Mouse (Mus musculus) spleen, adult 10 weeks (tissue): ENCODE measurements around the gene Lsr. TPM values are rescaled to one million over a fixed set of nuclear protein-coding genes. Genes with fewer than 3 reads are reported as not detected.

ENCODE experiments used
- polyA plus RNA-seq: library from polyadenylated mRNA; stranded (reverse); fragments of 350-450 nt; fragmentation: Illumina TruSeq; extraction: RNeasy Lipid Tissue Mini Kit (QIAGEN cat#74804); gene quantifications from one replicate; pipeline ENCODE4 v1.2.3, GENCODE M21; 2015; ENCODE audit warnings: low replicate concordance; ENCODE audit not compliant: insufficient read depth

Gene Lsr
- 2.4 TPM for polyA plus RNA-seq

DNA sequence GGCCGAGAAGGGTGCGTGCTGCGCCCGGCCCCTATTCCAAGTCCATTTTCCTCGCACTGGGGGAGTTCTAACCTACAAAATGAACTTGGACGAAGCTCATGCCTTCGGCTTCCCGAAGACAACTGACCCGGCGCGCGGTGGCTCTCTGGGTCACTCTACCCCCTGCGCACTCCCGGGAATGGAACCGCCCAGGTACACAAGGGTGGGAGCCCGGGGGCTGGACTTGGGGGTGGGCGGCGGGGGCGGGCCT lies at the start of gene Lsr:
Gene Lsr, minus strand, starts transcription at position 214 of the 250 bp plus-strand sequence.

DNA sequence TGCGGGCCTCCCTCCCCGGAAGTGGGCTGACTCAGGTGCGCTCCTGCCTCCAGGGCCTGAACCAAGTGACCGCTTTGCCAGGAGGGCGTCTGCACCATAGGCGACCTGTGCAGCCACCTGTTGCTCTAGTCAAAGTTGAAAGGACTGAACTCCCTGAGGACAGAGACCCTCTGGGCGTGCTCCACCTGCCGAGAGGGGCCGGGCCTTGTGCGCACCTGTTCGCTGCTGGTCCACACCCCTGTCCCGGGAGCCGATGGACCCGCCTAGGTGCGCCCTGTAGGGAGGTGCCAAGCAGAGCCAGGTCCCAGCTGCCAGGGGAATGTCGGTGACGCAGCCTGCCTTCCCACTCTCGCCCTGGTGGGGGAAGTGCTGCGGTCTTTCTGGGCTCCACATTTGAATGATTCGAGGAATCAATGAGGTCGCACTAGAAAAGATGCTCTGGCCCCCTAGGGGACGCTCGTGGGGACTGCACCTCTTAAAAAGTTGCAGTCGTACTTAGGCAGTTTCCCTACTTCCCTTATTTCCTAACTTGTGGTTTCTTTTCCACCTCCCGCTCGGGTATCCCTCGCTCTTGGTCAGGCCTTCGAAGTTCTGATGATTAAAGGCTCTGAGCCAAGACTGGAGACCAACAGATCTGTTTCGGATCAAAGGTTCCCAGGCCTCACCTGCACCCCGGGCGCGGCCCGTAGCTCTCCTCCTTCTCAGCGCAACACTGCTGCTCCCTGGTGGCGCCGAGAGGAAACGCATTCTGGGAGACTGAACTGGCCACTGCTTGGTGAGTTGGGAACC lies 431 bp upstream of the Lsr start, which contains the start of gene Fam187b:
Gene Fam187b, plus strand, starts transcription at position 290 of the 789 bp plus-strand sequence.

DNA sequence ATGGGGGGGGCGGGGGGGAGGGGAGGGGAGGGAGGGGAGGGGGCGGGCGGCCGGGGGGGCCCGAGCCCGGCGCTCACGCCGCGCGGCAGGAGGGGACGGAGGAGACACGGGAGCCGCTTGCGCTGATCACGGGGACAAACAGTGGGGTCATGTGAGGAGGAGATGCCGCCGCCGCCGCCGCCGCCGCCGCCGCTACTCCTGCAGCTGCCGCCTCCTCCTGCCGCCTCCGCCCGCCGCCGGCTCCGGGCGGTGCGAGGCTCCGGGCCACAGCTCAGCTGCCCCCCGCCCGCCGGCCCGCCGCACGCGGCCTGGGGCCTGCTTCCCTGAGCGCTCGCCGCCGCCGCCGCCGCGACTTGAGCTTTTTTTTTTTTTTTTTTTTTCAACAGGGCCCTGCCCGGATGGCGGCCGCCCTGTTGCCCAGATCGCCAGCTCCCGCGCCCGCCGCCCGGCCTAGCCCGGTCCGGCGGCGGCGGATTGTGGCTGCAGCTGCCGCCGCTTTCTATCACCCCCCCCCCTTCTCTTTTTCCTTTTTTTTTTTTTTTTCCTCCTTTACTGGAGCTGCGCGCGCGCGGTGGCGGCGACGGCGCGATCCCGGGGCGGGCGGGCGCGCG lies 16.4 kb downstream of the Lsr start, which contains the start of gene Usf2:
Gene Usf2, minus strand, starts transcription at position 48 of the 611 bp plus-strand sequence.

GRCm38 (mm10) chr7:30943909-30944635 lies 29.2 kb downstream of the Lsr start, which contains the start of gene Hamp:
Gene Hamp, minus strand, starts transcription at chr7:30944032.

GRCm38 (mm10) chr7:30924581-30924980 lies 48.7 kb downstream of the Lsr start, which contains the start of gene Hamp2:
Gene Hamp2, minus strand, starts transcription at chr7:30924681.

DNA sequence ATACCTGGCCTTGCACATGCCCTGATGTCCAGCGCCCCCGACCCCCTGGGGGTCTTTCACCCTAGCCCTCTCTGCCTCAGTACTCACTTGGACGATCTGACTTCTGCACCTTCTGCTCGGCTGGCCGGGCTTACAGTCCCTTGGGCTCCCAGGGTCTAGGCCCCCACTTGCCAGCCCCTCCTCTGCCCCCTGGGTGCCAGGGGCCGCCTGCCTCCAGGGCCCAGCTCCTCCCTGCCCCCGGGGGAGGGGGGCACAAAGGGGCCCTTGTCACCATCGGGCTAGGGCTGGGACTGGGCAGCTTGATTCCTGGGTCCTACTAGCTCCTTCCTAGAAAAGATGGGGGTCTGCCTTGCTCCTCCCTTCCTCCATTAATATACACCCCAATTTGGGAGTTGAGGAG lies 58.5 kb downstream of the Lsr start, which contains the start of gene Mag:
Gene Mag, minus strand, starts transcription at position 142 of the 400 bp plus-strand sequence.

Other genes with a start within 250 kb of the Lsr start
- 51.8 TPM for gene Tmem147, start 243.9 kb downstream of the Lsr start, polyA plus RNA-seq
- gene Gapdhs, start 229.8 kb downstream of the Lsr start, polyA plus RNA-seq, result not detected
- gene Sbsn, start 222.0 kb downstream of the Lsr start, polyA plus RNA-seq, result 5.4 TPM
- 0.43 TPM for gene Dmkn, start 209.7 kb downstream of the Lsr start, polyA plus RNA-seq
- not detected for gene Krtdap, start 185.6 kb downstream of the Lsr start, polyA plus RNA-seq
- gene Ffar2, start 149.7 kb downstream of the Lsr start, polyA plus RNA-seq, result 23.9 TPM
- 0.41 TPM for gene Ffar3, start 117.3 kb downstream of the Lsr start, polyA plus RNA-seq
- 29.4 TPM for gene Ffar1, start 111.9 kb downstream of the Lsr start, polyA plus RNA-seq
- gene Cd22, start 93.1 kb downstream of the Lsr start, polyA plus RNA-seq, result 692 TPM
- 1.0 TPM for gene Mag, start 58.6 kb downstream of the Lsr start, polyA plus RNA-seq
- not detected for gene Hamp2, start 48.8 kb downstream of the Lsr start, polyA plus RNA-seq
- not detected for gene Hamp, start 29.4 kb downstream of the Lsr start, polyA plus RNA-seq
- gene Usf2, start 16.7 kb downstream of the Lsr start, polyA plus RNA-seq, result 183 TPM
- 0.69 TPM for gene Fam187b, start 326 bp upstream of the Lsr start, polyA plus RNA-seq
- 388 TPM for gene Fxyd5, start 69.0 kb upstream of the Lsr start, polyA plus RNA-seq
- not detected for gene Fxyd7, start 78.0 kb upstream of the Lsr start, polyA plus RNA-seq
- gene Fxyd1, start 83.7 kb upstream of the Lsr start, polyA plus RNA-seq, result 18.1 TPM
- gene Lgi4, start 85.9 kb upstream of the Lsr start, polyA plus RNA-seq, result 0.84 TPM
- 2.1 TPM for gene Fxyd3, start 103.2 kb upstream of the Lsr start, polyA plus RNA-seq
- gene Hpn, start 141.8 kb upstream of the Lsr start, polyA plus RNA-seq, result 5.0 TPM
- gene Scn1b, start 153.5 kb upstream of the Lsr start, polyA plus RNA-seq, result 12.2 TPM
- gene Gramd1a, start 182.4 kb upstream of the Lsr start, polyA plus RNA-seq, result 115 TPM